Mouse (Mus musculus) CD4-positive naive resting alpha-beta T cell, adult 57 days (primary cell): ENCODE measurements around the gene Ccdc40. TPM values are rescaled to one million over a fixed set of nuclear protein-coding genes. Genes with fewer than 3 reads are reported as not detected.

Source experiments
- total RNA-seq: library from RNA; stranded (reverse); gene quantifications from one replicate; pipeline ENCODE4 v1.2.4, GENCODE M21; 2023

Ccdc40 gene
- total RNA-seq = 0.86 TPM

GRCm38 (mm10) chr11:119228091-119228781 lies at the start of gene Ccdc40, which contains the start of gene Tbc1d16:
Ccdc40 (plus strand) TSS chr11:119228572.
Tbc1d16 (minus strand) TSS chr11:119228499.

GRCm38 (mm10) chr11:119267768-119268556 lies 39.6 kb downstream of the Ccdc40 start, which contains the start of gene Gaa:
Gaa (plus strand) TSS chr11:119267887.

DNA sequence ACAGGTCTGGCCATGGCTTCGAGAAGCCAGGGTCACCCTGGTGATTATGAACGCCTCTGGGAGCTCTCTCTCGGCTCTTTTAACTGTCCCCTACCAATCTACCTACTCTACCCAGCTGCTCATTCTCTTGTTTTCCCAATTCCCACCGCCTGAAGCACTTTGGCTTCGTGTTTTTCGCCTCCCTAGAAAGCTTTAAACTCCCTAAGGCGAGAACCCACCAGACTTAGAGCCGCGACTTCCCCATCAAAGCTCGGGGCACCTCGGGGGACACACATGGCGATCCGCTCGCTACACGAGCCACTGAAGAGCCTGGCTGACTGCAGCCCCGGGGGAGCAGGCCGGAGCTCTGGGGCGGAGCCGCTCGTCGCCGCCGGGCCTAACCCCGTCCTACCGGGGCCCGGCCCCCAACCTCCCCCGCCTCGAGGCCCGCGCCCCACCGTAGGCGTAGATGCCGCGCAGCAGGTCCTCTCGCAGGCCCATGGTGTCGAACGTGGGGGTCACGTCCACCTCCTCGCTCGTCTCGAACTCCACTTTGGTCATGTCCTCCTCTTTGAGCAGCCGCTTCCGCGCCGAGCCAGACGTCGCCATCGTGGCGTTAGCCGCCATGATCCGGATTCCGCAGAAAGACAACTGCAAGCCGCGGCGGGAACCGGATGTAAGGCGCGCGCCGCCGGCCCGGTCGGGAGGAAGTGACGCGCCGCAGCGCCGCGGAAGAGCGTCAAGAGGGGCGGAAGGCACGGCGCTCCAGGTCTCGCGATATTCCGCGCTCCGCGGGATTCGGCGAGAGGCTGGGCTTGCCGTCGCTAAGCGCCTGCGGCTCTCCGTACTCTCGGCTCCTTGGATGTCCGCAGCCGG lies 71.2 kb downstream of the Ccdc40 start, which contains the start of gene Eif4a3:
Gene Eif4a3 (minus strand): TSS at position 699 of the 855 bp plus-strand sequence.

GRCm38 (mm10) chr11:119307658-119307867 lies 79.2 kb downstream of the Ccdc40 start, which contains the start of gene Card14:
Card14 (plus strand) TSS chr11:119307768.

Other genes starting within 250 kb of the Ccdc40 start
- gene Enpp7, start 240.4 kb upstream of the Ccdc40 start, total RNA-seq = not detected
- gene Cbx2, start 205.6 kb upstream of the Ccdc40 start, total RNA-seq = 6.4 TPM
- 19.7 TPM for gene Cbx8, start 187.6 kb upstream of the Ccdc40 start, total RNA-seq
- 134 TPM for gene Cbx4, start 142.4 kb upstream of the Ccdc40 start, total RNA-seq
- 3.6 TPM for gene Tbc1d16, start 73 bp upstream of the Ccdc40 start, total RNA-seq
- 37.9 TPM for gene Gaa, start 39.3 kb downstream of the Ccdc40 start, total RNA-seq
- 203 TPM for gene Eif4a3, start 71.5 kb downstream of the Ccdc40 start, total RNA-seq
- gene Card14, start 79.2 kb downstream of the Ccdc40 start, total RNA-seq = not detected
- gene Sgsh, start 127.0 kb downstream of the Ccdc40 start, total RNA-seq = 19.6 TPM
- 24.2 TPM for gene Slc26a11, start 127.0 kb downstream of the Ccdc40 start, total RNA-seq
- 115 TPM for gene Rnf213, start 164.5 kb downstream of the Ccdc40 start, total RNA-seq